Mouse (Mus musculus) ES-E14 (cell line): Measurements from ENCODE around the gene Rpl6.
A peak's percentile ranks its signal among the peaks of the same experiment; 100 is the strongest.

Source experiments
- CHD2 ChIP-seq: IDR thresholded peaks from 2 replicates; pipeline ENCODE4 v1.6.1; 2014; ENCODE audit warnings: mild to moderate bottlenecking, low read depth, low read length, inconsistent platforms
- MAFK ChIP-seq: IDR thresholded peaks from 2 replicates; pipeline ENCODE4 v1.6.1; 2014; ENCODE audit warnings: mild to moderate bottlenecking, low read depth, low read length, inconsistent platforms; ENCODE audit not compliant: insufficient read depth
- ZC3H11A ChIP-seq: IDR thresholded peaks from 2 replicates; pipeline ENCODE4 v1.6.1; 2012; ENCODE audit warnings: low read depth, mild to moderate bottlenecking, inconsistent platforms, low read length, borderline replicate concordance
- ZNF384 ChIP-seq: IDR thresholded peaks from 2 replicates; pipeline ENCODE4 v1.6.1; 2012; ENCODE audit warnings: low read depth, low read length, inconsistent platforms

DNA sequence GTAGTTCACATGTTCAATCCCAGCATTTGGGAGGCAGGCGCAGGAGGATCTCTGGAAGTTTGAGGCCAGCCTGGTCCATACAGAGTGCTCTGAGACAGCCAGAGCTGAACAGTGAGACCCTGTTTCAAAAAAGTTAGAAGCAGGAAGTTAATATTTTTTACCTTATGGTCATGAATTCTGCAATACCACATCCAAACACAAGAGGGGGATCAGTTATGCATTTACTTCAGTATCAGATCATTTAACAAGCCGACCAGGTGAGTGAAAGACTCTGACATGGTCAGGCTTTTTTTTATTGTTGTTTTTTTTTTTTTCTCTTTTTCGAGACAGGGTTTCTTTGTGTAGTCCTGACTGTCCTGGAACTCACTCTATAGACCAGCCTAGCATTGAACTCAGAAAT, 2.5 kb upstream of the Rpl6 start:
- TF ChIP-seq ZC3H11A = no peak
- no peak for TF ChIP-seq MAFK
- no peak for TF ChIP-seq CHD2
- 0 out of 2 replicates have a peak, but pooled peaks have one; percentile 41 for TF ChIP-seq ZNF384
